Mouse (Mus musculus): ENCODE data around the gene Nek6.

The Nek6 gene

DNA sequence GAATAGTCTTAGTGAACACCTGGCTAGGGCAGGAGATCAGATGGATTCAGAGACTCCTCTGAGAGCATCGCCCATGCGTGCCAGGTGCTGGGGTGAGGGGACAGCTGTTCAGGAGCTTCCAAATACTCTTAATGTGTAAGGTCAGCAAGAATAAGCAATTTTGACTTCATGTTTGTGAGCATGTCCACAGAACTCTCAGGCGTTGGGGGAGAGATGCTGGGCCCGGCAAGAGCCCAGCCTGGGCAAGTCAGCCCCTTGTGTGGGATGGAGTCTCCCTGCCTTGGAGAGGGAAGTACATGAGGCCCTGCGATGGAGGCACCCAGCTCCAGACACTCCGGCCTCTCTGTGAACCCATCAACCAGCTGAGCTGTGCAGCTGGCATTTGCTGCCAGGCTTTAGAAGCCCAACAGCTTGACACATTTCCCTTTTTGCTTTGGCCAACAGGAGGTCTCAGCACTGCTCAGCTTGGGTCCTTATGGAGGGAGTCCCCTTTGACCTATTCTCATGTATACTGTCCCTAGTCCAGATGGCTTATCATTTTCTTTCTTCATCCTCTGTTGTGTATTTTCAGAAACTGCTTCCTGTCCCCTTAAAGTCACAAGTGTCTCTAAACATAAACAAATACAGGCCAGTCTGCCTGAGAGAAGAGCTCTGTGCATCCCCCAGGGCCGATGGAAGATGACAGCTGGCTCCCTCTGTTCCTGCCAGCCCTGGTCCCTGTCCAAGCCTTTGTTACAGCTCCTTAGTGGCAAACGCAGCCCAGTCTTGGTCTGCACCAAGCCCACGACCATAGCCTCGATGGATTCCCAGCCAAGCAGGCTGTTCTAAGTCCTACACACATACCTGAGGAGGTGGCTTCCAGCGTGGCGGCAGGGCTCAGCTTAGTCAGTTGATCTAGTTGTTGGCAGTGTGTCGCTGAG, 67.4 kb downstream of the Nek6 start:
- in situ Hi-C loops (cut with MseI, MboI) = no loop called here

DNA sequence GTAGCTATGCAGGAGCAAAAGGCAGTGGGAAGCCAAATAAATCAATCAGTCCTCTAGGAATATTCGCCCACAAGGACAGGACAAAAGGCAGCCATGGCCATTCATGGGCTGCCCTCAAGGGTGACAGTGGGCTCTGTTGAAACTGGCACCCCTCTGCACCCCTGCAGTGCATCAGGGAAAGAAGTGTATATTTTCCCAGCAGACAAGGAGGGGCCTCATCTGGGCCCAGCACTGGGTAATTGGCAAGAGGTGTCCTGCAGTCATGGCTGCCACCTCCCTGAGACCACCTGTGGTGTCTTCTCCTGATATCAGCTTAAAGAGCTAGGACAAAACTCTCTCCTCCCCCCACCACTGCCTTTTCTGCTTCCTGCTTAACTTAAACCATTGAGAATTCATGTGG, 68.1 kb downstream of the Nek6 start:
- in situ Hi-C loops (cut with MseI, MboI) = no loop called here

DNA sequence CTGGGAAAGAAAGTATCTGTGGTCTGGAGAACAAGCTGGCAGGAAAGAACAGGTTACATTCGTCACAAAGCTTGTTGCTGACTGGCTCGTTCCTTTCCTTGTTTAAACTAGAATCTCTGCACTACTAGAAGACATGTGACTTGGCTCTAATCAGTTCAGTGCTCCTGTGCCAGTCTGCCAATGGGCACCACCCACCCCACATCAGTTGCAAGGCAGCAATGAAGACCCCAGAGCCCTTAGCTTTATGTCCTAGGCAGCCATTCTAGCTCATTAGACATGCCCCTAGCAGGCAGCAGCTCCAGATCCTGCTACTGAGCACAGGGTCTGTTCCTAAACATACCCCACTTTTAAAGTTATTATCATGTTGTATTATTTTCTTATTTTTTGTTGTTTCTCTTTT, 72.5 kb downstream of the Nek6 start:
- in situ Hi-C loops (cut with MseI, MboI) = no loop called here

DNA sequence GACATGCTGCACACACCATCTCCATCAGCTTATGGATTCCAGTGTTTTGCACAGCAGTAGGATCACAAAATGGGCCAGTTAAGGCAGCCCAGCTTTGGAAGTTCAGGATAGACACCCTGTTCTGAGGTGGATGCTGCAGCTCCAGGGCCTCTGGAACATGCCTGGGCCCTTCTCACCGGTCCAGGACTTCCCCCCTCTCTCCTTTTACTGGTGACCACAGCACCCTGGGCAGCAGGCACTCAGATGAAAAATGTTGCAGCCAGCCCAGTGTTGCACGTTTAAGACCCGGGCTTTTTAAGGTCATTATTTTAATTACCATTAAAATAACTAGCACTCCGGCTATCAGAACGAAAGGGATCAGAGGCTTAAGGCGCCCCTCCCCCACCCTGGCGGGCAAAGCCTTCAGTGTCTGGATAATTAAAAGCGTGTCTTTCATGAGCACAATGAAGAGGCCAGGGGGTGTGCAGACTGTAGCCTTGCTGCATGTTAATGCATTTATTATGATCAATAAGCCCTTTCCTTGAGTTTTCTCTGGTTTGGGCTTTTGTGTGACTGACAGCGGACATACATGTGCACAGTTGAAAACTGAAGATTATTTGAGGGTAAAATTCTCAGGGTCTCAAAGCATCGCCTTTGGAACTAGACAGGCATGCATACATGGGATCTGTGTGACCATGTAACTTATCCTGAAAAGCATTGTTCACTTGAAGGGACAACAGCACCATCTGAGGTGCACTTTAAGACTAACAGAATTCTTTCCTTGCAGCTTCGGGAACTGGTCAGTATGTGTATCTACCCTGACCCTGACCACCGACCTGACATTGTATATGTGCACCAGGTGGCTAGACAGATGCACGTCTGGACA, 73.3 kb downstream of the Nek6 start:
- in situ Hi-C loops (cut with MseI, MboI) = no loop called here

DNA sequence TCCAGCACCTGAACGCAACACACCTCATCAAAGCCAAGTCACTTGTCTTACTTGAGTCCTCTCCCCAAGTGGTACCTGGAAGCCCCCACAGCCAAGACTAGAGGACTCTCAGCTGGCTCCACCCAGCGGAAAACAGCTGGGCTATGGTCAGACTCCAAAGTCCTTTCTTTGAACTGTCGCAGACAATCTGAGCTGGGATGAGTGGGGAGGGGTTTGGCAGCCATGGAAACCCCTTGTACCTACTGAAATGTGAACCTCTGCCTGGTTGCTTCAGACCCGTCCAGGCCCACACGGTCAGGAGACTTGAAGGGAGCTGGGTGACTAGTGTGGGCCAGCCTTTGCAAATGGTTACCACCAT, 73.9 kb downstream of the Nek6 start:
- in situ Hi-C loops (cut with MseI, MboI) = no loop called here

DNA sequence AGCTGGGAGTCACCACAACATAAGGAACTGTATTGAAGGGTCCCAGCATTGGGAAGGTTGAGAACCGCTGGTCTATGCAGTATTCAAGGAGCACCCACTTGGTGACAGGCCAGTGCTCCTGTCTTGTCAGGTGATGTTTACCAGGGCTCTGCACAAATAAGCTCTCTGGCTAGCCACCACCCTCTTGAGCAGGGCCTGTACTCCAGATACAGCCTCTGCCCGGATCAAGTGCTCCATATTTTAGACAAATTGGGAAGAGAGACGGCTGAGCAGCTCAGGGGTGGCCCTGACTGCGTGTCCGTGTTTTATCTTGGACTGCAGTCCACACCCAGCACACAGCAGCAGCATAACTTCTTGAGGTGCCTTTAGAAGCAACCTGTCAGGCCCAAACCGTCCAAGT, 75.3 kb downstream of the Nek6 start:
- in situ Hi-C loops (cut with MseI, MboI) = no loop called here

DNA sequence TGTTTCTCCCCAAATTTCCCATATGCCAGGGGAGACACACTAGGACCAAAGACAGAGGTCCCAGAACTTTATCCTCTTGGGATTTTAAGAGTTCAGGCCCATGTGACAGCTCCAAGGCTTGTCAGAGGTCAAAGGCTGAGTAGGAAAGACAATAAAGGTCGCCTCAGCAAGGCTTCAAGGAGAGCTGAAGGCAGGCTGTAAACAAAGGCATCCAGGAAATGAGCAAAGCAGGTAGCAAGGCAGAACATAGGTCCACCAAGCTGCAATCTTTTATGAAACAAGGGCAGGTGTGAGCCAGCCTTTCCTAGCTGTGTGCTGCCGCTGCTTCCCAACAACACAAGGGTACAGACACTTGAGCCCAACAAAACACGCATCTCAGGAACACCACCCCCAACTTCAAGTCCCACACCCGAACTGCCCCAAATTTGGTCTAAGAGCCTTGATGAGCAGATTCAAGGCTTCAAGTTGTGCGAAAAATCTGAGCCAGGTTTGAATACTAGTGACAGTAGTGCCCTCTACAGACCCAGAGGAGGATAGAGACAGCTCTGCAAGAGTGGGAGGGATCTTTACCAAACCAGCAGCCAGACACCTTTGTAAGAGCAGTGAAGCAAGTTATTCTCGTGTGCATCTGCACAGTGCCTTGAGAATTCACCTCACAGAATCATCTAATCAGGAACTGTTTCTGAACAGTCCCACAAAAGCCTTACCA, 80.5 kb downstream of the Nek6 start:
- in situ Hi-C loops (cut with MseI, MboI) = loop anchor here (5.0 to 10.0 kb wide), 2 partner anchors 157 to 160 kb away; no protein-coding TSS in a partner anchor

DNA sequence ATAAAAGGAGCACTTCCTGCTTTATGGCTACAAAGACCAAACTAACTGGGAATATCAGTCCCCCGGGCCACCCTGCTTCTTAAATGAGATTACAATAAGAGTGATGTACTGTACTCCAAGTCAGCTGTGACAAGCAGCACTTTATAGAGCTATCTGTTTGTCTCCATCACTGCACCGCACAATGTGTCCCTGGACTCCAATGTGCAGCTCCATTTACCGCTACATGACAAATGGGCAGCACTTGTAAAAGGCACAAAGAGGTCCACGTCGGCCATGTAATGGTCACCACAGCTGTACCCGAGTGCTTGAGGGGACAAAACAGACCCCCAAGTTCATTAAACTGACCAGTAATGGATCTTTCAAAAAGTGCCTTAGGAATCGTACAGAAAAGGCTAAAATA, 83.4 kb downstream of the Nek6 start:
- in situ Hi-C loops (cut with MseI, MboI) = loop anchor here (5.0 to 10.0 kb wide), 2 partner anchors 160 to 163 kb away; no protein-coding TSS in a partner anchor

DNA sequence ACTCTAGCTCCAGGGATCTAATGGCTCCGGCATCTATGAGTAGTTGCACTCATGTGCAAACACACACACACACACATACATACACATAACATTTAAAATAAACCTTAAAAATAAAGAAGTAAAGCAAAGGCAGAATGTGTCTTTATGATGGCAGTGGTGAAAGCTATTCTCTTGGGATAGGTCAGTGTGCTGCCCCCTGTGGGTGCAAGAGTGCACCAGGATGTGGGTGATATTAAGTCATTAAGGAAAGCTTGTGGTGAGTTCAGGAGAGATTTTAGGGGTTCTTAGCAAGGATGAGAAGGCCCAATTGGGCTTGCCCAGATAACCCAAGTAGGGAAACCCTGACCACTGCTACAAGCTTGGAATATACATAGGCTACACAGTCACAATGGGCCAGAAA, 86.5 kb downstream of the Nek6 start:
- in situ Hi-C loops (cut with MseI, MboI) = loop anchor here in 1 of 2 experiments (10.0 kb wide), 1 partner anchor 163 kb away; no protein-coding TSS in a partner anchor

DNA sequence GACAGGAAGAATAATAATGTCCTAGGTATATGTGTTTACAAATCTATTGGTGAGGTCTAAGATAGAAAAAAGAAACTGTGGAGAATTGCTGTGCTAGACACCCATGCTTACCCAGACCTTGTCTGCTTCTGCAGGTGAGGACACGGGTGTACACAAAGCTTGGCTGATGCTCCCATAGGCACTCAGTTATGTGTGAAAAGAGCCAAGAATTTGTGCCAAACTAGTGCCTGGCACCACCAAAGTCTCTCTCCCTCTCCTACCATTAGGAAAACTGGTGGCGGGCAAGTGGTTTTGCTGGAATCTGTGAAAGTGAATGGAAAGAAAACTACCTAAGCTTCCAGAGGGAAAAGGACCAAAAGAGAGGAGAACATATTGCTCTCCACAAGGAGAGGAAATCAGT, 87.0 kb downstream of the Nek6 start:
- in situ Hi-C loops (cut with MseI, MboI) = loop anchor here in 1 of 2 experiments (10.0 kb wide), 1 partner anchor 164 kb away; no protein-coding TSS in a partner anchor

DNA sequence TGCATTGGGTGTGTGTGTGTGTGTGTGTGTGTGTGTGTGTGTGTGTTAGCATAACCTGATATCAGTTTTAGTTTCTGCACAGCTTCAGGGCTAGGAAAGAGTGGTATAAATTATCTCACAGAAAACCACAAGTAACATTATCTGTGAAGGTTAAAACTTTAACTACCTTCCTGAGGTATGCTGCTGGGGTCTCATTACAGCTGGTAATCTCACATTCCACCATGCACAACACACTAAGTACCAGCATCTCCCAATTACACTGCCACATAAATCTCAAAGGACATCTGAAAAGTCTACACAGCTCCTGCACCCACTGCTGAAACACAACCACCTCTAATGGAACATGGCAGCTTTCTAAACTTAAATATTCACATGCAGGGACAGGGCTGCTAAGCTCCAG, 89.4 kb downstream of the Nek6 start:
- in situ Hi-C loops (cut with MseI, MboI) = no loop called here

DNA sequence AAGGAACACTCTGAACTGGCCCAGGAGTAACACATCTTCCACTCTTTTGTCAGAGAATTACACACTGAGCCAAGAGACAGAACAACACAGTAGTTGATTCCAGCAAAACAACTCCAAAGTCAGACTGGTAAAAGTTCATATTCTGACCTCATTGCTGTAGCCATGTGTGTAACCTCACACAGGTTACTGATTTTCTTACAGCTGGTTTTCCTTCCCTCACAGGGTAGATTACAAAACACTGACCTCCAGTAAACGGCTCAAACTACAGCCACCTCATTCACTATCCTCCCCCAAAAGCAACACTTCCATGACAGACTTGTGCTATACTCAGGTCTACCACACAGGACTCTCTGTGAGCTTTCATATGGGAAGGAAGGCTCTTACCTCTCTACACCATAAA, 96.3 kb downstream of the Nek6 start:
- in situ Hi-C loops (cut with MseI, MboI) = no loop called here

DNA sequence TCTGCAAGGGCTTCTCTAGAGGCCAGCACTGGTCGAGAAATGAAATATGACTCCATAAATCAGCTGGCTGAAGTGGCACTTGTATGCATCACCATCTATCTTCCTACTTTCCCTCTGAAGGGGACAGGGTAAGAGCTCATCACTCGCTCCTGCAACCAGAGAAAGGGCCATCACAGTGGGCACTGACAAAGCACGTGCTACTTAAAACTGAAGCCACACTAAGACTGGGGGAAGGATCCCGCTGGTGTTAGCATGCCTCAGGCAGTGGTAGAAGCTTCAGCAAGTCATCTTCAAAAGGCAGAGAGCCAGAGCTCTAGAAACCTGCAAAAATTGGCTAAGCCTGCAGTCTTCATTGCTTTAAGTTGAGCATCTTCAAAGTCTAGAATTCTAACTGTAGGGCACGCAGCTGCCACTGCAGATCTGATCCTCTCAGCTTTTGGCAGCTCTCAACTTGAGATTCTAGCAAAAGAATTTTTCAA, 97.4 kb downstream of the Nek6 start:
- in situ Hi-C loops (cut with MseI, MboI) = no loop called here

DNA sequence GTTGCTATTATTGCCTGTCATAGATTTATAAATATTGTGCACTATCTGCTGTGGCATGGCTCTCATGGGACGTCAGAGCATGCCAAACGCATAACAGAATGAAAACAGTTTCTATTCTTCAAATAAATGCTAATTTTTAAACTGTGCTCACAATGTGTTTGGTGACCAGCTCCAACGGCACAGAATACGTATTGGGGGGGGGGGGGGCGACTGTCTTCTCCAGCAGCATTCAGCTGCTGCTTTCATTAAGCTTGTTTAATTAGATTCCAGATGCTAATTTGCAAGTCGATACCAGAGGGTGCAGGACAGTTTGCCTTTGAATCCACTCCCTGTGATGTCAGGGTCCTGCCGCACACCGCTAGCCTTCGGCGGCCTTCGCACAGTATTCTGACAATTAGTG, 97.9 kb downstream of the Nek6 start:
- in situ Hi-C loops (cut with MseI, MboI) = no loop called here

DNA sequence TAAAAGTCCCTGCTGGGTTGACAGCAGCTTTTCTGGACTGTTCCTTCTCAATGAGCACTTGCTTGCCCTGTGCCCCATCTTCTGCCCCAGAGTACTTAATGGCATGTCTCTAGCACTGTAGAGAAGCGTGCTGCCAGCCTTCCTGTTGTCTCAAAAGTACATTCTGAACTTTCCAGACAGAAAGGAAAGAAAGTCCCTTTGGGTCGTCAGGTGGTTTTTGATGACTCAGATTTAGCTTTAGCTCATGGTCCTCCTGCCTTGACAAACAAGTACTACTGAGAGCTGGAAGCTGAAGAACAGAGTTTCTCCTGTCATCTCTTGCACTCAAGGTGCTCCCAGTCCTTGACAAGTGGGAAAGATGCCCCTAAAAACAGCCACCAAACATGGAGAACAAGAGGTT, 98.7 kb downstream of the Nek6 start:
- in situ Hi-C loops (cut with MseI, MboI) = no loop called here

DNA sequence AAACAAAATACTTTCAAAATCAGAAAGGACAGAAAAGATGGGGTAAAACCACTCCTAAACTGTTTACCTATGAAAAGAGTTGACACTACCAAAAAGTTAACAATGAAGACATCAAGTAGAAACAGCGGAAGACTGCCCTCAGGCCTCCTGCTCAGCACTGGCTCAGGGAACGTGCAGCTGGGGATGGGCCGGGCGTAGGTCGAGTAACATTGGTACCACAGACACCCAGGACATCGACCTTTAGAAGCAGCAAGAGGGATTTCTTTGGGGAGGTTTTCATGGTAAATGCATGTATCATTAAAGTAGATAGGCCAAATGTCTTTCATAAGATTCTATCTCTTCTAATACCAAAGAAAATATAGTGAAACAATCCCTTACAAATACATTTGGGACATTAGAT, 101.2 kb downstream of the Nek6 start:
- in situ Hi-C loops (cut with MseI, MboI) = no loop called here

DNA sequence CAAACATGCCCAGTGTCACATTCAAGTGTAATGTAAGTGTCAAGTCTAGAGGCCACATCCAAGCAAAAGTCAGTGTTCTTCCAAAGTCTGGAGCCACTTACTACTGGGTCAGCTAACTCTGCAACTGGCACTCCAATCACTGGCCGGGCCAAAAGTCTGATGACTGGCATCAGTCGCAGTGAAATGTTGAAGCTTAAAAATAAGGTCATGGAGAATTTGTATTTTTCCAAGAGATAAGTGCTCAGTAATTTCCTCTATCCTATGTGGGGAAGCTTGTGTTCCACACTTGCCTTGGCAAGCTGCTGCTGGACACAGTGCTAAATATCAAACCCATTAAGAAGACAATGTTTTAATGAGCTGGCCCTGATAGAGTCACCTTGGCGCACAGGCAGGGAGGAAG, 102.1 kb downstream of the Nek6 start:
- in situ Hi-C loops (cut with MseI, MboI) = no loop called here

DNA sequence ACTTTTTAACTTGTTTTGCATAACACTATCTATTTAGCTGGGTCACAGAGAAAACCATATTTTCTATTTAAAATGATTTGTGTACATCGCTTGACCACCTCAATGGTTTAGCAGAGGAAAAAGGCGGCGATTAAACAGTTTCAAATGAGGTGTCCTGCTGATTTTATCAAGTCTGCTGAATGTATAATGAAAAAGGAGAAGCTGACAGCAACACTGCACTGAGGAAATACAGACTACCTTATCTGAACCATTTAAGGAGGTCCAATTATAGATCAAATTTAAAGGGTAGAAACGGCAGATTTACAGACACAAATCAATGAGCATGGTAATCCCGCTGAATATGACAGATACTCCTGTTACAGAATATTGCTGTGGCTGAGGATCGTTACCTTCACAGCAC, 103.0 kb downstream of the Nek6 start:
- in situ Hi-C loops (cut with MseI, MboI) = no loop called here

DNA sequence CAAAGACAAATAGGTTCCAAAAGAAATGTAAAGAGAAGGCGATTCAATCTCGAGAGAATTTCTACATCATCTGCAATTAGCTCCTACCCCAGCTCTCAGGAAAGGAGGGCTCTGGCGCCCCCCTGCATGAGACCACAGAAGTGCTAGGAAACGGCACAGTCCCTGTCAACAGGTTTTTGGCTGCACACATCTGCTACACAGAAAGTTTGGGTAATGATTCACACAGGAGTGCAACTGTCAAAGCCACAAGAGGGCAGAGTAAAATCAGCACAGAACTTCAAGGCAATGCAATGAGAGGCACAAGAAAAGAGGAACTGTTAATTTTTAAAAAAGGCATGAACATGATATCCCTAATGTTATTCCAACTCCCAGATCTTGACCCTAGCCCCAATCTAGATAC, 104.6 kb downstream of the Nek6 start:
- in situ Hi-C loops (cut with MseI, MboI) = no loop called here

DNA sequence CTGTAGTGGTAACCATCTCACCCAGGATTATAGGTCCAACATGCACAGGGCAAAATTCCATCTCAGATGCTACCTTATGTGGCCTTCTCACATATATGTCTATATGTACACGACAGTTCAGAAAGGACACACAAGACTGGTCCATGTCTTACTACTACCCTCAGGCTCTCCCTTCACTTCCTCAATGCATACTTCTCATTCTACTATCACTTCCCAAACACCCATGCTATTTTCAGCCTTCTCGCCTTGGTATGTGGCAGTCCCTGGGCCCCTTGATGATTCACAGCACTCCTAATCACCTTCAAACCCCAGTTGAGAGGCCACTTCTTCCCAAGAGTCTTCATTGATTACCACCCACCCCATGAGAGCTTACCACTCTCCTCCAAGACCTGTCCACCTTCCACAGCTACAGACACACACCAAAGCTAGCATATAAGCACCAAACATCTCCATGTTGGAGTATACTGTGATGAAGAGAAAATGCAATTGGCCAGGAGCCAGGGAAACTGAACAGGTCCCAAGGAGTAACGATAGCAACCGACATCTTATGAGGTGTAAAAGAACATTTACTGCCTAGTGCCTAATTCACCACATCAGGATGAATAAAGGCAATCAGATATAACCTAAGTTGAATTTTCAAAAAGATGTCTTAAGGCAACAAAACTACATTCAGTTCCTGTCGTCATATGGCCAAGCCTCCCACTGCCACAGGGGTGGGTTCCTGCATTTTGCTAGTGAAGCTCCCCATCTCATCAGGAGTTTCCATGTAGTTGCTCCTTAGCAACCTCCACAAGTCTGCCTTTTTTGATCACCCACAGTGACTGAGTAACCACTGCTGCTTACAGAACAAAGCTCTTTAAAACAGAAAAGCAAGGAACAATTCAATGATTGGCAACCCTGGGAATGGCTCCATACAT, 105.8 kb downstream of the Nek6 start:
- in situ Hi-C loops (cut with MseI, MboI) = no loop called here

DNA sequence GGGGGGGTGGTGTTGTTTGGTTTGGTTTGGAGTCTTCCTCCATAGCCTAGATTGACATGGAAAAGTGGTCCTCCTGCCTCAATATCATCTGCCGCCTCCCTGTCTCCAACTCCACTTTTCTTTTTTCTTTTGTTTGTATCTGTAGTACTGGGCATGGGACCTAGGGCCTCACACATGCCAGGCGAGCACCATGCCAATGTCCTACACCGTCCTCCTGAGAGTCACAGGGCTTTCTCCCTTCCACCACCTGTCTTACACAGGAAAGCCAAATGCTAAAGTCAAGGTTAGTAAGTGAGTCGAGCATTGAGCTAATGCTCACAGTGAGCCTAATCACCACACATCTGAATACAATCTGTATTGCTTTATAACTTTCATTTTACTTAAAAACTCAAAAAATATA, 108.3 kb downstream of the Nek6 start:
- in situ Hi-C loops (cut with MseI, MboI) = no loop called here
